Mouse (Mus musculus) stomach, postnatal 0 days (tissue): ENCODE measurements around the gene Sae1. TPM values are rescaled to one million over a fixed set of nuclear protein-coding genes. Genes with fewer than 3 reads are reported as not detected.

Experiments used
- ATAC-seq: fragments of 200-750 bp; cut with Nextera tagmentation; 2 replicates; pipeline ENCODE4 v1.8.0; 2017; ENCODE audit not compliant: low FRiP score, low TSS enrichment
- DNase-seq: peaks from one replicate; pipeline ENCODE4 v3.0.0-alpha.2; 2016; ENCODE audit warnings: low spot score
- H3K27ac ChIP-seq: fragments of 300-500 bp; sonication (generic); replicated peaks from 2 replicates; pipeline ENCODE4 v1.5.1; 2014; ENCODE audit warnings: mild to moderate bottlenecking, control low read depth
- H3K27me3 ChIP-seq: fragments of 300-500 bp; sonication (generic); 2 replicates; pipeline ENCODE4 v1.6.1; 2014; ENCODE audit warnings: low read length; ENCODE audit not compliant: control insufficient read depth, insufficient read depth
- H3K36me3 ChIP-seq: fragments of 300-500 bp; sonication (generic); 2 replicates; pipeline ENCODE4 v1.6.1; 2014; ENCODE audit warnings: low read length, mixed read lengths; ENCODE audit not compliant: control insufficient read depth, insufficient read depth
- H3K4me1 ChIP-seq: fragments of 300-500 bp; sonication (generic); replicated peaks from 2 replicates; pipeline ENCODE4 v1.6.1; 2014; ENCODE audit warnings: antibody characterized with exemption; ENCODE audit not compliant: control insufficient read depth, insufficient read depth
- H3K4me2 ChIP-seq: fragments of 300-500 bp; sonication (generic); replicated peaks from 2 replicates; pipeline ENCODE4 v1.6.1; 2014; ENCODE audit warnings: low read depth, mild to moderate bottlenecking, control low read depth, moderate library complexity
- H3K4me3 ChIP-seq: fragments of 300-500 bp; sonication (generic); 2 replicates; pipeline ENCODE4 v1.5.1; 2014; ENCODE audit warnings: low read depth, low read length, control low read depth
- H3K9ac ChIP-seq: fragments of 300-500 bp; sonication (generic); 2 replicates; pipeline ENCODE4 v1.6.1; 2014; ENCODE audit warnings: mild to moderate bottlenecking, low read length, control low read depth, mixed read lengths
- H3K9me3 ChIP-seq: fragments of 300-500 bp; sonication (generic); 2 replicates; pipeline ENCODE4 v1.6.1; 2016; ENCODE audit warnings: low read length; ENCODE audit not compliant: control insufficient read depth
- CTCF ChIP-seq: IDR thresholded peaks from 2 replicates; pipeline ENCODE4 v1.5.1; 2016; ENCODE audit warnings: antibody characterized with exemption, low read depth, mild to moderate bottlenecking, moderate library complexity
- EP300 ChIP-seq: optimal IDR thresholded peaks from 2 replicates; pipeline ENCODE3; 2016; ENCODE audit warnings: antibody characterized with exemption
- WGBS: fragments of 180-500 bp; shearing (Covaris S2); extraction: QIAGEN DNeasy Blood & Tissue Kit; methylation state at CpG from one replicate; pipeline ENCODE4 v1.1.7; 2014; 5-methylcytosine and 5-hydroxymethylcytosine counted together
- polyA plus RNA-seq: library from polyadenylated mRNA; unstranded; fragments of >200 nt; fragmentation: Nextera tagmentation; extraction: Ambion mirVana; gene quantifications from 2 replicates; pipeline ENCODE4 v1.2.1, GENCODE M21; 2015

The Sae1 gene
- polyA plus RNA-seq, 1 experiment from 2014 or later = 123 TPM

GRCm38 (mm10) chr7:16405073-16405455 is 17.5 kb upstream of the Sae1 start:
- no peaks in the 10 kb centered on the region for H3K27me3 ChIP-seq
- ATAC-seq (no peak), DNase-seq (peak; percentile 34)
- 22% methylated on average over 2 of the region's 2 CpGs for WGBS
- no peak overlapping the region for H3K4me3 ChIP-seq
- TF ChIP-seq EP300 = no peak
- no peak for TF ChIP-seq CTCF
- peaks cover 6% of the 10 kb centered on the region for H3K4me1 ChIP-seq
- peak overlapping the region; percentile 96 for H3K27ac ChIP-seq
- H3K4me2 ChIP-seq = no peak overlapping the region; the same call in 1 of the 2 replicates
- H3K9me3 ChIP-seq = no peaks in the 10 kb centered on the region
- H3K9ac ChIP-seq = peak overlapping the region; percentile 24; the same call in 1 of the 2 replicates
- H3K36me3 ChIP-seq = no peaks in the 10 kb centered on the region

GRCm38 (mm10) chr7:16404315-16405072 is 16.9 kb upstream of the Sae1 start:
- no peak overlapping the region for H3K4me3 ChIP-seq
- no peak for DNase-seq

GRCm38 (mm10) chr7:16402968-16403948 is 15.7 kb upstream of the Sae1 start:
- H3K27me3 ChIP-seq = no peaks in the 10 kb centered on the region
- peak; percentile 41 for DNase-seq
- TF ChIP-seq EP300 (no peak), CTCF (no peak)
- H3K4me2 ChIP-seq = peak overlapping the region; percentile 64
- H3K9me3 ChIP-seq = no peaks in the 10 kb centered on the region
- 12% methylated on average over 21 of the region's 21 CpGs for WGBS
- peak overlapping the region; percentile 100 for H3K27ac ChIP-seq
- peak overlapping the region; percentile 98 for H3K4me3 ChIP-seq
- H3K9ac ChIP-seq = peak overlapping the region; percentile 100
- H3K4me1 ChIP-seq = peaks cover 6% of the 10 kb centered on the region
- no peak for ATAC-seq
- H3K36me3 ChIP-seq = no peaks in the 10 kb centered on the region

More at GRCm38 (mm10) chr7:16404315-16405072, 16.9 kb upstream of the Sae1 start:
- TF ChIP-seq CTCF (no peak), EP300 (no peak)
- Histone ChIP-seq H3K36me3 (no peaks in the 10 kb centered on the region), H3K27ac (peak overlapping the region; percentile 96), H3K9ac (no peak overlapping the region), H3K4me2 (no peak overlapping the region), H3K9me3 (no peaks in the 10 kb centered on the region), H3K27me3 (no peaks in the 10 kb centered on the region), H3K4me1 (peaks cover 6% of the 10 kb centered on the region)
- ATAC-seq = no peak
- 47% methylated on average over 3 of the region's 3 CpGs for WGBS

- Histone ChIP-seq H3K27ac (peak overlapping the region; percentile 100), H3K9ac (peak overlapping the region; percentile 100), H3K9me3 (no peaks in the 10 kb centered on the region), H3K4me2 (peak overlapping the region; percentile 64), H3K4me1 (peaks cover 6% of the 10 kb centered on the region), H3K36me3 (no peaks in the 10 kb centered on the region), H3K27me3 (no peaks in the 10 kb centered on the region), H3K4me3 (peak overlapping the region; percentile 98)
- no peak for ATAC-seq
- TF ChIP-seq CTCF = no peak
- TF ChIP-seq EP300 = no peak
- 3% methylated on average over 9 of the region's 9 CpGs for WGBS
- no peak for DNase-seq
Measured at GRCm38 (mm10) chr7:16402449-16402848, 14.8 kb upstream of the Sae1 start.

GRCm38 (mm10) chr7:16401991-16402431 is 14.4 kb upstream of the Sae1 start:
- WGBS = 0% methylated on average over 17 of the region's 17 CpGs
- peak; percentile 64 for DNase-seq
- no peaks in the 10 kb centered on the region for H3K36me3 ChIP-seq
- no peaks in the 10 kb centered on the region for H3K27me3 ChIP-seq
- peak overlapping the region; percentile 100 for H3K9ac ChIP-seq
- no peaks in the 10 kb centered on the region for H3K9me3 ChIP-seq
- H3K4me1 ChIP-seq = peaks cover 6% of the 10 kb centered on the region
- peak overlapping the region; percentile 98 for H3K4me3 ChIP-seq
- H3K4me2 ChIP-seq = peak overlapping the region; percentile 64
- no peak for TF ChIP-seq EP300
- no peak for TF ChIP-seq CTCF
- peak overlapping the region; percentile 100 for H3K27ac ChIP-seq
- ATAC-seq = no peak
